Mouse (Mus musculus) embryonic facial prominence, embryonic 12.5 days (tissue): Measurements from ENCODE around the gene Tfeb. TPM values are rescaled to one million over a fixed set of nuclear protein-coding genes. Genes with fewer than 3 reads are reported as not detected.
A peak's percentile ranks its signal among the peaks of the same experiment; 100 is the strongest.

Source experiments
- ATAC-seq: fragments of 200-750 bp; cut with Nextera tagmentation; 2 replicates; pipeline ENCODE4 v1.8.0; 2017; ENCODE audit not compliant: insufficient number of reproducible peaks, insufficient read depth, low FRiP score, low TSS enrichment
- H3K27ac ChIP-seq: fragments of 300-500 bp; sonication (generic); 2 replicates; pipeline ENCODE4 v1.5.1; 2016; ENCODE audit warnings: mild to moderate bottlenecking
- H3K27me3 ChIP-seq: fragments of 300-500 bp; sonication (generic); 2 replicates; pipeline ENCODE4 v1.6.1; 2016; ENCODE audit warnings: mild to moderate bottlenecking, moderate library complexity
- H3K36me3 ChIP-seq: fragments of 300-500 bp; sonication (generic); 2 replicates; pipeline ENCODE4 v1.6.1; 2016; ENCODE audit warnings: mild to moderate bottlenecking
- H3K4me1 ChIP-seq: fragments of 300-500 bp; sonication (generic); 2 replicates; pipeline ENCODE4 v1.6.1; 2016
- H3K4me2 ChIP-seq: fragments of 300-500 bp; sonication (generic); replicated peaks from 2 replicates; pipeline ENCODE4 v1.6.1; 2016; ENCODE audit warnings: mild to moderate bottlenecking, moderate library complexity
- H3K4me3 ChIP-seq: fragments of 300-500 bp; sonication (generic); 2 replicates; pipeline ENCODE4 v1.5.1; 2016; ENCODE audit warnings: mild to moderate bottlenecking
- H3K9ac ChIP-seq: fragments of 300-500 bp; sonication (generic); 2 replicates; pipeline ENCODE4 v1.6.1; 2016; ENCODE audit warnings: mild to moderate bottlenecking, moderate library complexity
- H3K9me3 ChIP-seq: fragments of 300-500 bp; sonication (generic); 2 replicates; pipeline ENCODE4 v1.6.1; 2016; ENCODE audit warnings: mild to moderate bottlenecking, moderate library complexity
- WGBS: fragments of 180-500 bp; shearing (Covaris S2); methylation state at CpG from one replicate; pipeline ENCODE4 v1.1.7; 2016; 5-methylcytosine and 5-hydroxymethylcytosine counted together
- polyA plus RNA-seq: library from polyadenylated mRNA; unstranded; fragments of >200 nt; fragmentation: Nextera tagmentation; extraction: Ambion mirVana; gene quantifications from 2 replicates; pipeline ENCODE4 v1.2.1, GENCODE M21; 2016

Gene Tfeb
- polyA plus RNA-seq, 1 experiment from 2014 or later = 6.0 TPM

DNA sequence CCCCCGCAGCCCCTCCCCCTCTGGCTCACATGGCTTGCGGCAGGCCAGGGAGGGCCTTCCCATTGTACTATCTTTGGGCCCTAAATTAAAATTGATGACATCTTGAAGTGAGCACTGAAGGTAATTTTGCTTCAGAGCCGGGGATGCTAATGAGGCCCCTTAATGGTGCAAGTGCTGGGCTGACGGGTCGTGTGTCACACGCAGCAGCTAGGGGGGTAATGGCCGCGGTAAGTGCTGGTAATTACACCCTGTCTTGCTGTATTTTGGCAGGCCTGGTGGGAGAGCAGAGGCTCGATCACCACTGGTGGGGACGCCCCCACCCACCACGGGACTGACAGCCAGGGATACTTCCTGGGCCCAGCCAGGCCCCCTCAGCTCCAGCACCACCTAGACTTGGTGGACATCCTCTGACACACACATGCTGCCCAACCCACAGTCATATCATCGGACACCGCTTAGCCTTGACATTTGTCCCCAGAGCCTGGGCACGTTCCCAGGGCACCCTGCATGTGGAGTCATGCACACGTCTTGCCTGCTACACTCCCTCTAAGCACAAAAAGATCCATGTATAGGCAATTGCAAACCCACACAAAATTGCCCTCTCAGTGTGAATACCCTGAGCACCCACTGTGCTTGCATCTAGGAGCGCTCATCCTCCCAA is 59.5 kb downstream of the Tfeb start:
- Histone ChIP-seq H3K4me3 (no peak overlapping the region), H3K27me3 (no peaks in the 10 kb centered on the region), H3K27ac (no peak overlapping the region), H3K9ac (no peak overlapping the region), H3K4me1 (peaks cover 18% of the 10 kb centered on the region; the same call in 1 of the 2 replicates), H3K36me3 (no peaks in the 10 kb centered on the region), H3K9me3 (no peaks in the 10 kb centered on the region), H3K4me2 (no peak overlapping the region)
- no peak for ATAC-seq
- 44% methylated on average over 16 of the region's 16 CpGs for WGBS

GRCm38 (mm10) chr17:47796968-47797367 is 60.1 kb downstream of the Tfeb start:
- no peak for ATAC-seq
- Histone ChIP-seq H3K36me3 (no peaks in the 10 kb centered on the region), H3K4me2 (no peak overlapping the region), H3K27ac (no peak overlapping the region), H3K9ac (no peak overlapping the region), H3K4me1 (peaks cover 19% of the 10 kb centered on the region; the same call in 1 of the 2 replicates), H3K4me3 (no peak overlapping the region), H3K9me3 (no peaks in the 10 kb centered on the region), H3K27me3 (no peaks in the 10 kb centered on the region)
- 67% methylated on average over 4 of the region's 4 CpGs for WGBS

DNA sequence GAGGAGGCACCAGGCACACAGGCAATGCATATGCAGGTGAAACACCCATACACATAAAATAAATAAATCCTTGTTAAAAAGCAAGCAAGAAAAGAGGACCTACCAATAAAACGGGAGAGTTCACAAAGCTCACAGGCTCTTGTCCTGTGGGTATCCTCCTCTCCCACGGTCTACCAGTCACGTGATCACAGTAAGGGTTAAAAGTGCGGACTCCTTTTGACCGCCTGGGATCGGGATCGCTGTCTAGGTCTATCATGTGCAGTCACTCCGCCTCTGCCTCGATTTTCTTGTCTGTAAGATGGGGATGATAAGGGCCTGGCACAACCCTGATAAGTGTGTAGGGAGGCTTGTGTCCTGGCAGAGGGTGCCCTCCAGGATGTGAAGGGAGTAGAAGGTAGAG is 60.6 kb downstream of the Tfeb start:
- Histone ChIP-seq H3K27ac (no peak overlapping the region), H3K4me3 (no peak overlapping the region), H3K27me3 (no peaks in the 10 kb centered on the region), H3K4me1 (peaks cover 20% of the 10 kb centered on the region), H3K36me3 (no peaks in the 10 kb centered on the region), H3K9ac (no peak overlapping the region), H3K9me3 (no peaks in the 10 kb centered on the region), H3K4me2 (no peak overlapping the region)
- 72% methylated on average over 9 of the region's 9 CpGs for whole genome bisulfite sequencing
- ATAC-seq = no peak

DNA sequence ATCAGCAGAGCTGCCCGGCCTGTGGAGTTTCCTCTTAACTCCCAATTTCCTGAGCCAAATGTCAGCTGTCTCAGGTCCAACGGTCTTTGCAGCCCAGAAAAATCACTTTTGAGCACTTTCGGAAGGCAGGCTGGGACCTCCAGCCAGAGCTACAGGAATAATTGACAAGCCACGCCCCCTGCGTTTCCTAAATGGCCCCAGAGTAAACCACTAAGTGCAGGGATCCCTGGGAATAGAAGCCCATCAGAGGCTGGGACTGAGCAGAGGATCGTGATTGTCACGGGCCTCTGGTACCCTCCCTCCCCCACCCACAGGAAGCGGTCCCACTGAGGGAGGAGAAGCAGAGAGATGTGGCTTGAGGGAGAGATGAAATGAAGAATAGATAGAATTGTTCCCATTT is 66.0 kb downstream of the Tfeb start:
- H3K4me1 ChIP-seq = peaks cover 22% of the 10 kb centered on the region
- ATAC-seq = no peak
- no peaks in the 10 kb centered on the region for H3K9me3 ChIP-seq
- no peak overlapping the region for H3K4me2 ChIP-seq
- no peak overlapping the region for H3K4me3 ChIP-seq
- H3K36me3 ChIP-seq = no peaks in the 10 kb centered on the region
- peak overlapping the region; percentile 9; the same call in 1 of the 2 replicates for H3K27ac ChIP-seq
- WGBS = 6% methylated on average over 8 of the region's 8 CpGs
- H3K27me3 ChIP-seq = no peaks in the 10 kb centered on the region
- no peak overlapping the region for H3K9ac ChIP-seq

DNA sequence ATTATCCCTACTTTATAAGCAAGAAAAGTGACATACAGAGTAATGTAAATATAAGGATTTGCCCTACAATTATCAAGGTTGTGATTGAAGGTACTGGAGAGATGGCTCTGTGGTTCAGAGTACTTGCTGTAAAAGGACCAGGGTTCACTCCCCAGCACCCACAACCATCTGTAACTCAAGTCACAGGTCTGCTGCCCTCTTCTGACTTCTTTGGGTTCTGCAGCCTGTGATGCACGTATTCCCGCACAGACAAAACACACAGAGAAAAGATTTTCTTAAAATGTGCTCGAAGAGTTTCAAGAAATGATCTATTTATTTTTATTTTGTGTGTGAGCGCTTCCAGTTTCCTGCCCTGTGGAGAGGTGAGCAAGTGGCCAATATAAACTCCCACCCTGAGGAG is 66.8 kb downstream of the Tfeb start:
- H3K4me1 ChIP-seq = peaks cover 22% of the 10 kb centered on the region
- 87% methylated on average over 4 of the region's 4 CpGs for WGBS
- no peak overlapping the region for H3K4me3 ChIP-seq
- H3K4me2 ChIP-seq = no peak overlapping the region
- ATAC-seq = no peak
- no peak overlapping the region for H3K9ac ChIP-seq
- H3K9me3 ChIP-seq = no peaks in the 10 kb centered on the region
- no peaks in the 10 kb centered on the region for H3K27me3 ChIP-seq
- H3K27ac ChIP-seq = no peak overlapping the region
- no peaks in the 10 kb centered on the region for H3K36me3 ChIP-seq

DNA sequence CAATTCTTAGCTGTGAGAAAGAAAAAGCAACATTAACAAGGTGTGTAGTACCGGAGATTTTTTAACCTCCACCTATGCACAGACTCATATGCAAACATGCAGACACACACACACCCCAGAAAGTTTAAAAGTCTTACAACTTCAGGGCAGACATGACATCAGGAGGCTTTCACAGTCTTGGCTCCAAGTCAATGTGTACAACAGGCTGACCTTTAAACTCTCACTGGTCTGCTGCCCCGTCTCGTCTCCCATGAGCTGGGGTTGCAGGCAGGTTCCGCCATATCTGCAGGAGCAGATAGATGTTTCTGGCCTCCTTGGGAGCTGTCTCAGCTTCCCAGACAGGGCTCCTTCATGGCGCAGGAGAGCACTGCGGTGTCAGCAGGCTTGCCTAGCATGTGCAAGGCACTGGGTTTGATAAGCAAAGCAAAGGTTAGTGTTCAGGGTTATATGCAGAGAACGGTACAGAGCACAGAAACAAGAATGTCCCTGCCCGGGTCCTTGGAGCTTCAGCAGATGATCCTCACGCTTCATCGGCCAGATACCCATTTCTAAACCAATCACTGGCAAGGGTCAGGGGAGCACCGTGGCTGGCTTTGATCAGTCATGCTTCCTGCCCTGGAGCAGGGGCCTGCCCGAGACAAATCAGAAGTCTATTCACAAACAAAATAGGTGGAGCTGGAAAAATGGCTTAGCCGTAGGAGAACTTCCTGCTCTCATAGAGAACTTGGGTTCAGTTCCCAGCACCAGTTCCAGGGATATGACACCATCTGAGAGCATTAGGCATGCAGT is 68.4 kb downstream of the Tfeb start:
- Histone ChIP-seq H3K27ac (no peak overlapping the region), H3K4me2 (no peak overlapping the region), H3K9ac (no peak overlapping the region), H3K27me3 (no peaks in the 10 kb centered on the region), H3K4me3 (no peak overlapping the region), H3K9me3 (no peaks in the 10 kb centered on the region), H3K4me1 (peaks cover 22% of the 10 kb centered on the region), H3K36me3 (no peaks in the 10 kb centered on the region)
- ATAC-seq = no peak
- WGBS = 34% methylated on average over 13 of the region's 13 CpGs

DNA sequence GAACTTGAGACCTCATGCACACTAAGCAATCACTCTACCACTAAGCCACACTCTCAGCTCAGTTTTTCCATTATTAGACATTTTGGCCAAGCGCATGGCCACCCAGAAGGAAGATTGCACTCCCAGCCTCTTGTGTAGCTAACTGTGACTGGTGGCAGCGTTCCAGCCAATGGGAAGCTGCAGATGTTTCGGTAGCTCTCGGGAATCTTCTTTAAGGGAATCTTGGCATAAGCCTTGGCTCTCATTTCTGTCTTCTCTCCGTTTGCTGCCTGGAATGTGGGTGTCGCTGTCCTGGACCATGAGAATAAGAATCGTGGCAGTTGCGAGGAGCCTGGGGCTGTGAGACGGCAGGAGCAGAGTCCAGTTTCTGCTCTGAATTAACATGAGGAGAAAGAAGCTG is 69.4 kb downstream of the Tfeb start:
- Histone ChIP-seq H3K4me3 (no peak overlapping the region), H3K9me3 (no peaks in the 10 kb centered on the region), H3K36me3 (no peaks in the 10 kb centered on the region), H3K27me3 (no peaks in the 10 kb centered on the region), H3K4me1 (peaks cover 22% of the 10 kb centered on the region), H3K27ac (no peak overlapping the region), H3K4me2 (no peak overlapping the region), H3K9ac (no peak overlapping the region)
- ATAC-seq = no peak
- 49% methylated on average over 9 of the region's 9 CpGs for WGBS

GRCm38 (mm10) chr17:47811265-47811800 is 74.5 kb downstream of the Tfeb start:
- H3K9ac ChIP-seq = no peak overlapping the region
- ATAC-seq = no peak
- peaks cover 40% of the 10 kb centered on the region for H3K4me1 ChIP-seq
- H3K4me2 ChIP-seq = no peak overlapping the region
- no peaks in the 10 kb centered on the region for H3K27me3 ChIP-seq
- WGBS = 68% methylated on average over 15 of the region's 15 CpGs
- H3K36me3 ChIP-seq = peaks cover 19% of the 10 kb centered on the region
- H3K4me3 ChIP-seq = no peak overlapping the region
- H3K9me3 ChIP-seq = no peaks in the 10 kb centered on the region
- H3K27ac ChIP-seq = no peak overlapping the region; the same call in 1 of the 2 replicates

- Histone ChIP-seq H3K4me2 (no peak overlapping the region), H3K4me1 (peaks cover 42% of the 10 kb centered on the region), H3K27me3 (no peaks in the 10 kb centered on the region), H3K36me3 (peaks cover 24% of the 10 kb centered on the region), H3K9me3 (no peaks in the 10 kb centered on the region), H3K27ac (no peak overlapping the region), H3K9ac (no peak overlapping the region), H3K4me3 (no peak overlapping the region)
- 80% methylated on average over 6 of the region's 6 CpGs for WGBS
- no peak for ATAC-seq
Observed at GRCm38 (mm10) chr17:47812200-47812599, 75.4 kb downstream of the Tfeb start.

GRCm38 (mm10) chr17:47813616-47814015 is 76.8 kb downstream of the Tfeb start:
- Histone ChIP-seq H3K27me3 (no peaks in the 10 kb centered on the region), H3K4me1 (peaks cover 42% of the 10 kb centered on the region), H3K4me2 (no peak overlapping the region), H3K9ac (no peak overlapping the region), H3K9me3 (no peaks in the 10 kb centered on the region), H3K27ac (peak overlapping the region; percentile 73), H3K4me3 (no peak overlapping the region), H3K36me3 (peaks cover 38% of the 10 kb centered on the region)
- WGBS = 16% methylated on average over 5 of the region's 5 CpGs
- 0 out of 2 replicates have a peak, but pooled peaks have one; percentile 57 for ATAC-seq

DNA sequence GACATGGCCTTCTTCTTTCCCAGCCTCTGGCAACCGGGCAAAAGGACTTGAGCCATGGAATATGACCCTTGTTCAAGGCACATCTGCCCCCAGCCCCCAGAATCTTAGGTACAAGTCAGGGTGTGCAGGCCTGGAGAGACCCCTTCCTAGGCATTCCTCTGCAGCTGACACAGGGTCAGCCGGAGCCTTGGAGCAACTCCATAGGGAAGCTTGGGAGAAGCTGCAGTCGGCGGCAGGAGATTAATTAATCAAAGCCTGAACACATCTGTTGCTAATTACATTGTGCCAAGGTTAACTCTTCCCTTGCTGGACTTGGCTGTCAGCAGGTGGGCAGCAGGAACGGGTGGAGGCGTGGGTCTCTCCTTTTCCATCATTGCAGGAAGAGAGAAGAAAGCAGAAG is 77.7 kb downstream of the Tfeb start:
- Histone ChIP-seq H3K27ac (peak overlapping the region; percentile 73), H3K9me3 (no peaks in the 10 kb centered on the region), H3K36me3 (peaks cover 47% of the 10 kb centered on the region), H3K27me3 (no peaks in the 10 kb centered on the region), H3K9ac (0 out of 2 replicates have a peak overlapping the region, but pooled peaks have one; percentile 17), H3K4me1 (peaks cover 42% of the 10 kb centered on the region), H3K4me3 (no peak overlapping the region), H3K4me2 (no peak overlapping the region)
- 10% methylated on average over 6 of the region's 6 CpGs for WGBS
- ATAC-seq = no peak

- Histone ChIP-seq H3K4me3 (no peak overlapping the region), H3K27ac (0 out of 2 replicates have a peak overlapping the region, but pooled peaks have one; percentile 73), H3K9ac (no peak overlapping the region), H3K4me2 (no peak overlapping the region), H3K9me3 (no peaks in the 10 kb centered on the region), H3K27me3 (no peaks in the 10 kb centered on the region), H3K4me1 (peaks cover 42% of the 10 kb centered on the region), H3K36me3 (peaks cover 55% of the 10 kb centered on the region)
- ATAC-seq = no peak
- 48% methylated on average over 10 of the region's 10 CpGs for WGBS
Observed at GRCm38 (mm10) chr17:47815446-47815845, 78.6 kb downstream of the Tfeb start.
